Mouse (Mus musculus) frontal cortex, adult 2 months (tissue): Measurements from ENCODE around the gene Apln. TPM values are rescaled to one million over a fixed set of nuclear protein-coding genes. Genes with fewer than 3 reads are reported as not detected.
A peak's percentile ranks its signal among the peaks of the same experiment; 100 is the strongest.

ENCODE experiments used
- DNase-seq, 2 experiments: peaks; one replicate each; pipeline ENCODE4 v3.0.0; 2022; ENCODE audit warnings: low spot score in 1 of 2; ENCODE audit errors: extremely low spot score in 1 of 2
- polyA plus RNA-seq: library from polyadenylated mRNA; depleted of rRNA; stranded (reverse); fragments of >200 nt; gene quantifications from 2 replicates; pipeline ENCODE4 v1.2.3, GENCODE M21; 2012; rRNA removed

Apln gene
- polyA plus RNA-seq, 1 experiment: 20.0 TPM

GRCm38 (mm10) chrX:48019359-48019758 is 15.3 kb downstream of the Apln start:
- no peak for DNase-seq

GRCm38 (mm10) chrX:48016906-48017601 is 17.6 kb downstream of the Apln start:
- peak; percentile 19 to 68 for DNase-seq

GRCm38 (mm10) chrX:48011656-48012055 is 23.0 kb downstream of the Apln start:
- DNase-seq: no peak

GRCm38 (mm10) chrX:48006062-48006461 is 28.6 kb downstream of the Apln start:
- no peak for DNase-seq

- no peak for DNase-seq
Observed at GRCm38 (mm10) chrX:48004786-48005185, 29.9 kb downstream of the Apln start.

- no peak for DNase-seq
Observed at GRCm38 (mm10) chrX:48001151-48001550, 33.5 kb downstream of the Apln start.

- no peak for DNase-seq
Observed at GRCm38 (mm10) chrX:47998412-47998811, 36.2 kb downstream of the Apln start.

GRCm38 (mm10) chrX:47992606-47993005 is 42.0 kb downstream of the Apln start:
- peak; percentile 21 to 89 for DNase-seq

GRCm38 (mm10) chrX:47988024-47988423 is 46.6 kb downstream of the Apln start:
- DNase-seq: no peak

GRCm38 (mm10) chrX:47985000-47985619 is 49.5 kb downstream of the Apln start:
- peak; percentile 20 to 70 for DNase-seq

- DNase-seq: no peak
Observed at GRCm38 (mm10) chrX:47977078-47977477, 57.6 kb downstream of the Apln start.

GRCm38 (mm10) chrX:47976551-47976950 is 58.1 kb downstream of the Apln start:
- peak; percentile 2 to 45 for DNase-seq

Other genes starting within 250 kb of the Apln start
- 12.8 and 15.9 TPM in 2 replicates for gene Smarca1, start 141.9 kb downstream of the Apln start, polyA plus RNA-seq
- gene Ocrl, start 122.5 kb downstream of the Apln start, polyA plus RNA-seq: 52.1 and 61.1 TPM in 2 replicates
- gene Xpnpep2, start 73.9 kb upstream of the Apln start, polyA plus RNA-seq: 0.14 and 0.21 TPM in 2 replicates
- 1.7 and 1.8 TPM in 2 replicates for gene Sash3, start 111.6 kb upstream of the Apln start, polyA plus RNA-seq
- 34.9 and 37.7 TPM in 2 replicates for gene Zdhhc9, start 174.0 kb upstream of the Apln start, polyA plus RNA-seq
- gene Utp14a, start 222.0 kb upstream of the Apln start, polyA plus RNA-seq: 13.9 and 15.2 TPM in 2 replicates